Mouse (Mus musculus): Measurements from ENCODE around the gene Vps13d.
A peak's percentile ranks its signal among the peaks of the same experiment; 100 is the strongest.

Gene Vps13d

DNA sequence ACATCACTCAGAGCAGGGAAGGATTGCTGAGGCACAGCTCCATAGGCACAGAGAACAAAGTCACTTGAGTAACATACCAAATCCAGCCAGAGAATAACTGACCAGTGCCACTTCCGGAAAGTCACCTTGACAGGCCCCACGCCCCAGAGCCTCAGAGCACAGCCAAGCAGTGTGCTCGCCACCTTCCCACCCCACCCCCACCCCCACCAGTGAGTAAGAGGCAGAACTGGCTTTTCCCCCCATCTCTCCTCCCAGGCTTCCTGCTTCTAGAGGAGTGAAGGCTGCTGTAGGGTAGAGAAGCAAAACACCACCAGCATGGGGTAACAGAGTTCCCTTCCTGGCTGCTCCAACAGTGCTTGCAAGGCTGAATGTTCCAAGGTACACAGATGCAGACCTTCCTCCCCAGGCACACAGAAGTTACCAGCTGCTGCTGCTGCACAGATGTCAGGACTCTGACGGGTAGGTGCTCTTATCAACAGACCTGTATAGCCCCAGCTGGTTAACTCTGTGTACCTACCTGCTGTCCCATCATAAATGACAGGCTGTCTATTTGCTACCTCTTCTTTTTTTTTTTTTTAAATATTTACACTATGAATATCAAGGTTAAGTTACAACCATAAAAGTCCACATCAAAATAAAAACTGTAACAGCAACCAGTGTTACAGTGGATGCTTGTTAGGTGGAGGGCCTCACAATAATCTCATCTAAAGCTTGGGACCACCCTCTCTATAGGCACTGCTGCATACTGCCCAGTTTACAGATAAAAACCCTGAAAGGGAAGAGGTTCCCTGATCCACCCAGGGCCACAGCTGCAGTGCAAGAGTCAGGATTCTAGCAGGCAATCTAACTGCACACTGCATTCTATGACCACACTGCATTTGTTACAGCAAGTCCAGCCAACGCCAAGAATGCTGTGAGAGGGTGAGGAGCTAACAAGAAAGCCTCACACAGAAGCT is 47.5 kb downstream of the Vps13d start:
- no peak for DNase-seq (ENCODE audit: low read depth)

DNA sequence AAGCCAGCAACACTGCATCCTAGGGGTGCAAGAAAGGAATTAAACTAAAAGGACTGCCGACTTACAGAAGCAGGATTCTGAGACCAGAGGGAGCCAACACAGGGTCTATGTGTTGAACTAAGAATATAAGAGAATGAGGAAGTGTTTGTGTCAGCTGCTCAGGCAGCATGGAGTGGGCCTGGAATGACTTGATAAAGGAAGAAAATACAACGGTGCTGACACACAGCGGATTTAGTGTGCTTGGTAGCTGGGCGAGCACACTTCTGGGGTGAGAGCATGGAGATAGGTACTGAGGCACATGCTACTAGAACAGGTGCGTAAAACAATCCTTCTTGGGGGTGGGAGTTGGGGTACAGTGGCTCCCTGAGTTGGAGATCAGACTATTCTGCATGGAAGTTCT is 51.3 kb downstream of the Vps13d start:
- DNase-seq (ENCODE audit: low read depth): no peak

DNA sequence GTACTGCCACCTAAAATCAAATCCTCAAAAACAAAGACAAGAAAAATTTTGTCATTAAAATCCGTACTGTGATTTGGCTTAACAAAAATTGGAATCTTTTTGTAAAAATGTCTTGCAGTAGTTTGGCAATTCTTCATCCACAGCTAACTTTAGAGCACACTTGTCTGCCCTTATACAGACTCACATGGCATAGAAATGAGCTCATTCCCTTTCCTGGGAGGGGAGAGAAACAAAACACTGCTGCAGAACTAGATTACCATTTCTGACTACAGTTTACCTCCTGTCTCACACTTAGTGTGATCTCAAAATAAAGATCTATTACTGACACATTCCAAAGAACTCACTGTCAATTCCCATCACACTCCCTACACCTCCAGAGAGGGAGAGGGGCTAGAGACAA is 58.1 kb downstream of the Vps13d start:
- no peak for DNase-seq (ENCODE audit: low read depth)

DNA sequence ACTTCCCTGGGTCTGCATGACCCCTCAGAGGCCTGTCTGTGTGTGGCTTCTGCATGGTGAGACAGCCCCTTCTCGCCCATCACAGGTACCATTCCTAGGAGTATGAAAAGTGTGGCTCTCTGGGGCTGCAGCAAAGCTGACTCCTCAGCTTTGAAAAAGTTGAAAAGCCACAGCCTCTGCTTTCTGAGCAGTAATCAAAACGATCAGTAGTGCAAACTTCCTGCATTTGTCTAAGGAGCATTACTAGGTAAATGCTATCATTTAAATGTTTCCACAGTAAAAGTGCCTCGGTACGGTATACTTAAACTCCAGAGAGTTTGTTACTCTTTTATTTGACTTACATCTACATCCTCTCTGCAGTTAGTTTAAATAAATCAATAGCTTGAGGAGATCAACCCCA is 59.3 kb downstream of the Vps13d start:
- no peak for DNase-seq (ENCODE audit: low read depth)

DNA sequence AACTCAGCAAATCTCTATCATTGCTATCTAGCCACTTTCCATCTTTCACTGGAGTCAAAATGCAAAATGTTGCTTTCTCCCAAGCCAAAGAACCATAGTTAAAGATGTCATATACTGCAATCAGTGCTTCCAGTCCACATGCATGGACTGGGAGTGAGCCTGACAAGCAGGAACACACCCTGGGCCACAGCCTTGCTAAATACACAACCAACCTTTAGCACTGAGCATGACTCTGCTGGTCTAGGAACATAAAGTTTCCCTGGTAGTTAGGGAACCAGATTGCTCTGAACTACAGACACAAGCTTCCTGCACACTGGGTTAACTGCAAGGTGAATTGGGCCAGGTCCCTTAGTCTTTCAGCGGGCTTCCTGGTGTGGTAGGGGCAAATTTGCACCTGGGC is 64.0 kb downstream of the Vps13d start:
- no peak for DNase-seq (ENCODE audit: low read depth)

DNA sequence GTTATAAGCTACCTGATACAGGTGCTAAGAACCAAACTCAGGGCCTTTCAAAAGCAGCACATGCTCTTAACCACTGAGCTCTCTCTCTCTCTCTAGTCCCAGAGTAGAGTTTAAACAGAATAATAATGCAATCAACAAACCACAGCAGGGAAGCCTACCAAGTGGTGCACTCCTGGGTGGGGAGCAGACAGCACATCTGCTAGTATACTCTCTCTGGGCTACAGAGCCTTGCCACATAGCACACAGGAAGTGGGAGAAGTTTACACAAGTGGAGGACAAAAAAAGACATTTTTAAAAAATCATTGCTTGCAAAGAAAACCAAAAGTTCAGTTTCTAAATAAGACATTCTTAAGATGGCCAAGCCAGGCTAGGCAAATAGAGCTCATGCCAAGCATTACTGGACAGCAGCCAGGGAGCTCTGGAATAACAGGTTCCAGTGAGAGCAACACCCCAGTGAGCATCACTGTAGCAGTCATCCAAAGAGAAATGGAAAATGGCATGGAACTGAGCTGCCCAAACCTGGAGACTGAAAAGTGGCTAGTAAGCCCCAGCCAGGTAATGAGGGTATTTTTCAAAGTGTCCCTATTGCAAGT is 64.8 kb downstream of the Vps13d start:
- DNase-seq (ENCODE audit: low read depth): peak; percentile 88

DNA sequence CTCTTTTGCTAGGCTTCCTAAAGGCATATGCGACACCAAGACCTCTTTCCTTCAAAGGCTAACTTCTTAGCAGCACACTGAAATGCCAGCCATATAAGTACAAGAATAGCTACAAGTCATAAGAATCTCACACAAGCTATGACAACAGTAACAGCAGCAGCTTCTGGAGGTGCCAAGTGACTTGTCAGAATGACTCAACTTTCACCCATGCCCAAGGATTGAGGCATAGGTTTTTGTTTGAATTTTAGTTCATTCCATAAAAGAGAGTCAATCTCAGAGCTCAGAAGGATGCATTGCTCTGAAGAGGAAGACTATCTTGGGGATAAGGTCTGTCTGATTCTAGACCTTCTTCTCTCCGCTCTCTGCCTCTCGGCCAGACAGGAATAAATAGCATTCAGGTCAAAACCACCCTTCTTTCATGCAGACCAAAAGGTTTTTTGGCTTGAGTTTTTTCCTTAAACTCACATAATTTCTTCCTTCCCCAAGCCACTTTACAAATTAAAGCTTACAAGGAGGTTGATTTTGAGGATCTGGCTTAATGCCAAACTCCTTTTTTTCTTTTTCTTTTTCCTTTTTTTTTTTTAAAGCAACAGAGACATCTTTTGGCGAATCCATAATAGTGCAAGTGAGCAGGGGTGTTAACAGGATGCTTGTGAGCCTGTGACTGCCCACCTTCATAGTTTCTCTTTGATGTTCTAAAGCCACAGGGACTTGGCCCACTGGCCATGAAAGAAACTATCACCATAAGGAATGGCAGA is 69.2 kb downstream of the Vps13d start:
- peak; percentile 39 for DNase-seq (ENCODE audit: low read depth)

DNA sequence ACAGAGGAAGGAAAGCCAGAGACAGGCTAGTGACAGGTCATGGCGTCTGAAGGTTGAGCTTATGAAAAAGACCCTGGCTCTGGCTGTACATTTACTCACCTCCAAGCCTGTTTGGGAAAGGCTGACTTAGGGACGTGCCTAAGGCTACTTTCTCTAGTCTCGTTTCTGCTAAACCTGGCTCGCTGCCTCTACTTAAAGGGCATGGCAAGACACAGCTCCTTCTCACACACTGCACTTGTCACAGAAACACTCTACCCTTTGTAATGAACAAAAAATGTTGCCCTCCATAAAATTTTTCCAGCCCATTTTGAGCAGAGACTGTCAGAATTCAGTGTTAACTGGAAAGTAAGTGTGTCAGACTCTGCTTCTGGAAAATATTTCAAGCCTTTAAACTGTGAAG is 70.4 kb downstream of the Vps13d start:
- DNase-seq (ENCODE audit: low read depth): no peak

DNA sequence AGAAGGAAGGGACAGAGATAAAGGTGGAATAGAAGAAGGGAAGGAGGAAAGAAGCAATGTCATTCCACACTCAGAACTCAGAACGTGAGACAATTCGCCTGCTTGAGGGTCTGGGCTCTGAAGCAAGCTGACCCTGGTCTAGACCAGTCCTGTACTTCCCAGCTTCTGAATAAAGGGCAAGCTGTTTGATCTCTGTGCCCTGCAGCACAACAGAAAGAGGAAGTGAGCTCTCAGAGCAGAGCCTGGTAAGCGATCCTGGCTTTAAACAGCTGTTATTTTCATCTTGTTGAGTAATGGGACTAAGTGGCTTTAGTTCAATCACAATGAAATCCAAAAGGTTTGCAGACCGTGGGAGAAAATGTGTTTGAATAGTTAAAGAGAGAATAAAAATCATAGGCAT is 83.2 kb downstream of the Vps13d start:
- DNase-seq (ENCODE audit: low read depth): no peak

DNA sequence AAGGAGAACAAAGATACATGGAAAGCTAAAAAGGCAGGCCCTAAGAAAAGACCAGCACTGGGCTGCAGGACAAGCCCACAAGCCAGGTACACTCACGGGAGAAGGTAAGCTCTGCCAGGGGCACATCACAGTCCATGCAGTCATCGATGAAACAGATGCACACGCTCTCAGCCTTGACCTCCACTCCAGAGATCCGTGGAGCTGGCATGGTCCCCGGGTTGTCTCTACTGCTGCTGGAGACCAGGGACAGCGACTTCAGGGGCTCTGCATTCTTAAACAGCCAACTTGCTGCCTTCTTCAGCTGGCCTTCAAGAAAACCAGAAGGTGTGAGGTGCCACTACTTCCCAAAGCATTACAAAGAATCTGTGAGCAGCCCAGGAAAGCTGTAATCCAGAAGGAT is 84.1 kb downstream of the Vps13d start:
- no peak for DNase-seq (ENCODE audit: low read depth)

DNA sequence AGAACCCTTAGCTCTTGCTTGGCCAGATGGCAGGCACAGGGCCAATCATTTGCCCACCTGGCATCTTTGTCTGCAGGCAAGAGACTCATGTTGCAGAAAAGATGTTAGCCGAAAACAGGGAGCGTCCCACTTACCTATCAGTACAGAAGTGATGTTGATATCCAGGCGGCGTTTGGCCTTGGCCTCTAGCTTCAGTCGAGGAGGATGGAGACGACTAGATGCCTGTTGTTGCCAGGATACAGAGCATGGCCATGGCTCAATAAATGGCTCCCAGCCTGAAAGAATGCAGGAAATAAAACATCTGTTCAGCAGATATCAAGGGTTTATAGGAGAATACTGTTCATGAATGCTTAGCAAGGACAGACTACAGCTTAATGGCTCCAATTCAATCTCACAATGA is 88.0 kb downstream of the Vps13d start:
- no peak for DNase-seq (ENCODE audit: low read depth)

DNA sequence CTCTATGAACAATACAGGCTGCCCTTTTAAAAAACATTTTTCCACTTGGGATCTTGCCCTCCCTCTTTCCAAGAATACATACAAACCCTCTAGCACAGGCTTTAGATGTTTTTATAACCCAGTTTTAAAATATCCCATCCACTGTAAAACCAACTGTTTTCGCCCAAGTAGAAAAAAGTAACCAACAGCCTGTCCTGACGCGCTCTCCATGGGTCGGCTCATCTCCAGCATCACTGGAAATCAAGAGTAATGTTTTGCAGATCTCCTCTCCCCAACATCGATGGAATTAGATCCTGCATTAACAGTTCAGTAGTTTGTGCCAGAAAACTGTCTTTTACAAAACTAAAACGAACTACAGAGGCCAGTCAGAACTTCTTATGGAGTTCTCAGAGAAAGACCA is 89.5 kb downstream of the Vps13d start:
- no peak for DNase-seq (ENCODE audit: low read depth)

DNA sequence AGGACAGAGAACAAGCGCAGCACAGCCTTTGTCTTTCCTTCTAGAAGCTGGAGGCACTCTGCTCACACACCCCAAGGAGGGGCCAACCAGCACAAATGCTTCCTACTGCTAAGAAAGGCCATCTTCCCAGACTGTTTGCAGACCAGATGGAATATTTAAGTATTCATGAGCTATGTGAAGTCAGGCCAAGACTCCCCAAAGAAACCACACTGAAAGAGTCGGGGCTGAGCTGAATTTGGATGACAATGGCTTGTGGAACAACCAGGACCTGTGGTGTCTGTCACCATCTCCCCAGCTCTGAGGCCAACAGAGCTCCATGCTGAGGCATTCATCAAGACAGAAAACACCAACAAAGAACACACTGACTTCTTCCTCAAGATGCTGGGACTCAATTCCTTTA is 89.9 kb downstream of the Vps13d start:
- DNase-seq (ENCODE audit: low read depth): no peak

DNA sequence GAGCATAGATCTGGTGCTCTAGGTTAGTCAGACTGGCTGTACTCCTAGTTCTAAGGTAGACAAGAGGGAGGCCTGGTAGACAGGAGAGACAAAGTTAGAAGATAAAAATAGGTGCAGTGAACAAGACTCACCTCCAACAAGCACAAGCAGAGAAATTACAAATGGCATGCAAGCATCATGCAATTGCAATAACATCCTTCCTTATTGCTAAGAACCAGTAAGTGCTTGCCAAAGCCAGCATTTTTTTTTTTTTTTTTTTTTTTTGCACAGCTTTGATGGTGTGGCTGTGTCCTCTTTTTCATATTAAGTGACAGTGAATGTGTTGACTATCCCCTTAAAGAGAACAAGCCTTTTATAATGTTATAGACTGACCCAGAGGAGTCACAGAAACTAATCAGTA is 91.2 kb downstream of the Vps13d start:
- no peak for DNase-seq (ENCODE audit: low read depth)

DNA sequence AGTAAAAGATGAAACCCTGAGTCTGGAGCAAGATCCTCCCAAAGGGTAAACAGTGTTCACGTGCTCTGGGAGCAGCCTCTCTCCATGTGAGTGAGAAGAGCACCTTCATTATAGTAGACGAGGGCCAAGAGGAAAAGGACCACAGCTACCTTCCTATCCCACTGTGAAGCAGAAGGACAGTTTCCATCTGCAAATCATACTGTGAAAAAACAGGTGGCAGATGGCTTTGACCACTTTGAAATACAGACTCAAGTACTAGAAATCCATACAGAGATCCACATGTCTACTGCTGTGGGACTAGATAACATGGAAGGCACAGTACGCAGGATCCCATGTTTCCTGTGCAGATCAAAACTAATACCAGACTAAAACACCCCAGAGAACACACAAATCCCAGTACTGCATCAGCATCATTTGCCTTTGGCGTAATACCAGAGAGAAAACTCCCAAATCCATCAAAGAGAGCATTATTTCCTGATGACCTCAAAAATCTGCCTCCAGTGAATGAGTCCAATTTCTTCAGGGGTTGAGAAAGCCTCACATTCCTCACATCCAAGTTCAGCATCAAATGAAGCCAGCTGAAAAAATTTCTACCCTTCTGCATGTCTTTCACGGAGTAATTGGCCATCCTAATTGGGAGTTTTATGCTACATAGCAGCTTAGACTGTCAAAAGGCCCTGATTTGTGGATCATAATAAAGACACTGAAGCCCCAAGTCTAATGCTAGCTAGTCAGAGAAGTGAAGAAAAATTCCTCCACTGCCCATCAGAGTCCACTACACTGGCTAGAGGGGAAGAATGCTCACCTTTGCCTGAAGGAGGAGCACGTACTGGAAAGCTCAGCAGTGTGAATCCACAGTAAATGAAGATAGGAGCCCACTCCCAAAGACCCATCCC is 92.7 kb downstream of the Vps13d start:
- peak; percentile 28 for DNase-seq (ENCODE audit: low read depth)

DNA sequence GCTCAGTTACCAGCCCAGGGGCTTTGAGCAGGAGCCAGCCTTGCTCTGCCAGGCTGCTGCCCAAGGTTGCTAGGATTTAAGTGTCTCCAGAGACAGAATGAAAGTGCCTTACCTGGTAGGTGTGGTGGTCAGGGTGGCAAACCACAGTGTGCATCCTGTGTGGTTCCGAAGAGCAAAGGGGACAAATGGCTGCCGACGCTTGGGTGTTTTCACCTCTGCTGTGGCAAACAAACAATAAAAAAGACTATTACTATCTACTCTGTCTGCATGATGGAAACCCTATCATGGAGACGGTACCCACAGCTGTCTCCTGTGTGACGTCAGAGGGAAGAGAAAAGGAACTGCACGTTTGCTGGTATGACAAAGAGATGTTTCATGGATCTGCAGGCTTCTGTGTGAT is 95.0 kb downstream of the Vps13d start:
- no peak for DNase-seq (ENCODE audit: low read depth)

DNA sequence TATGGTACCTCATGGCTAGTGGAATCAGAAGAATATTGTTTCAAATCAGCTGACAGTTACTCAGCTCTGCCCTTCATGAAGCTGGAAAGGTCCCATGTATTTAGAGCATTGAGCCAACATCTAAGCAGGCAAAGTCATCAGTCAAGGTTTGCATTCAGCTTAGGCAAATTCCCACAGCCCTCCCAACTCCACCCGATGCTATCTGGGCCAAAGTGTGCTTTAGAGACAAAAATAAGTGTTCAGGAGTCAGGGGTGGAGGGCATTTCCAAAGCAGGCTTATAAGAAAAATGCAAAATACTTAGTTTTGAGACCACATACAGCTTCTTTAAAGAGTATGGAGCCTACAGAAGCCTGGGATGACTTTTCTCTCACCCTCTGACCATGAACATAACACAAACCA is 95.5 kb downstream of the Vps13d start:
- peak; percentile 30 for DNase-seq (ENCODE audit: low read depth)

DNA sequence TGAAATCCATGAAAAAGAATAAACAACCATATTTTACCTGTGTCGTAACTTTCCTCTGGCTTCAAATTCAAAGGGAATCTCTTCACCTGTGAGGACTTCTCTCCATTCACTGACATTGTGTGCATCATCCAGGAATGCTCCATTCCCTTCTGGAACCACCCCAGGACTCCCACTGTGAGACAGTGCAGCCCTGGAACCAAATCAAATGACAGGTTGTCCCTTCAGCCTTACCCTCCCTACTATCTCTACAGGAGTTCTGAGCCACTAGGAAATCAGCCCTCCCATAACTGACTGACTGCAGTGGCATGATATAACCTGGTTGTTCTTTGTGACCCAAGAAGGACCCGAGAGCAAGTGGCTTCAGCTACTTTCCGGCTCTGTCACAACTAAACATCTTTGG is 96.8 kb downstream of the Vps13d start:
- DNase-seq (ENCODE audit: low read depth): no peak

DNA sequence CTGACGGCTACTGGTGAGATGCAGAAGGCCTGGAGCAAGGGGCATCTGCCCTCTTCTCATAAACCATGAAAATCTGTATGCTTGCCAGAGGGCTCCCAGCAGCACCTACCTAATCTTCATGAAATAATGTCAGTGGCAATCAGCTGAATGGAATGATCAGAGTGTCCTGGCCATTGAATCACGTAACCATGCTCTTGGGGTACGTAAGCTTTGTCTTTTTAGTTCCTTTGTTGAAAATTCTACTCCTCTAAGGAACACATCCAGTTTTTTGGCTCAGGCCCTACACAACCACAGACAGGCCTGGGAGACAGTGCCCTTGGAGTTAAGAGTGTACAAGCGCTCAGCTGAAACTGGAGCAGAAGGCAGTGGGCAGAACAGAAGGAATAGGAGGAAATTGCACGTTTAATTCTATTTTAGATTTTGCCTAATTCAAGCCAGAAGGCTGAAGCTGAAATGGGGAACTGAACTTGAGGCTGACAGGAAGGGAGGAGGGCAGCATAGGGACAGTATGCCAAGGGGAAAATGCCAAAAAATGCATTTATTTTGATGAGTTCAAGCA is 98.2 kb downstream of the Vps13d start:
- DNase-seq (ENCODE audit: low read depth): no peak

DNA sequence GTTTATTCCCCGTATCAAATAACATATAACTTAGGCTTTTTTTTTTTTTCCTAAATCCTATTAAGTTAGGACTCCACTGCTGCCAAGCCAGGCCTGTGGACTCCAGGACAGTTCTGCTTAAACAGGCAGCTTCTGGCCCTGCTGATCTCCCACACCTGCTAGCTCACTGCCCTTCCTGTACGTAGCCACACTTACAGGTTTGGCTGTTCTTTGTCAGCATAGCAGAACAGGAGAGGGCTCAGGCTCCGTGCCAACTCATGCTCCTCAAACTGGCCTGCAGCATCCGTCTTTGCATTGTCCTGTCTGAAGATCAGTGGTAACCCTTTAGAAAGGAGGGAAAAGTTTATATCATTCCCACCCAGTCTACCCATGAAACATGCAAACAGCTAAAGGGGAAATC is 108.3 kb downstream of the Vps13d start:
- no peak for DNase-seq (ENCODE audit: low read depth)

DNA sequence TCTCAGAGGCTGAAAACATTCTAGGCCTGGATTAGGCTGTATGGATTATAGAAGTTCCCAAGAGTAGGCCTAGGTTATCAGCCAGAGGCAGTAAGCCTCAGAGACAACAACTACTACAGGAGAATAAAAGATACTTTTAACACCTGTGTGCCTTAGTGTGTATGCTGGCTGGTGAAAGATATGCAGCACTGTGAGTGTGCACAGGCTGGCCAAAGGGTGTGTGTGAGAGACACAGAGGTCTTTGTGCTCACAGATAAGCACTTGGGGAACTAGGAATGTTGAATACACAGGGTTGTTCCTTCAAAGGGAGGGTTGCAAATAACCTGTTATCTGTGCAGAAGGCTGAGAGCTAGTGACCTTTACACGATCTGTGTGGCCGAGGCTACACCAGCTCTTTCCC is 115.5 kb downstream of the Vps13d start:
- DNase-seq (ENCODE audit: low read depth): no peak

DNA sequence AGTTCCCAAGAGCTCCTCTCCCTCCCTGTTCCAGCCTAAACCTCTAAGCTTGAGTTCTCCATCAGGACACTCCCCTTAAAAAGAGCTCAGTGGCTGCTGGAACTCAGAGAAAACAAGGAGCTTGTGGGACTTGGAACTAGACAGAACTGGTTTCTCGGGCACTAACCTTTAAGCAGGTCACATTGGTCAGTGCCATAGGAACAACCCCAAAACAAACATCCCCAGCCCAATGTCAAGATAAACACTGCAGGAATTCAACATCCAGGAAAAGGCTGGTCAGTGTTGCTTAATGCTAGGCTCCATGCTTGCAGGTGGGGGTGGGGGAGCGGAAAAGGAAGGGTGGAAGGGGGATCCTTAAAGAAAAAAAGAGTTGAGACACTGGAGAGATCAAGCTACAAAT is 120.5 kb downstream of the Vps13d start:
- no peak for DNase-seq (ENCODE audit: low read depth)

Measured in NIH3T3 (cell line).